In genomic region chr11:106779388-106780088, GRCm38 (mm10) we compare ENCODE assay signal across 7 mouse cellular contexts. TPM values are rescaled to one million over a fixed set of nuclear protein-coding genes. Genes with fewer than 3 reads are reported as not detected.
DNase-seq lines count a peak whose midpoint lies in the region; ATAC-seq lines count a peak whose summit lies in the region.

TSS of gene Polg2 (minus strand) at chr11:106779537.

- H3K36me3 ChIP-seq in intestine, embryonic 15.5 days = peaks cover 22% of the 10 kb centered on the region
- H3K36me3 ChIP-seq in midbrain, embryonic 10.5 days = peaks cover 72% of the 10 kb centered on the region

- DNase-seq in adrenal gland, adult 18-20 months (ENCODE audit: low spot score in 2 of 2) = peak; percentile 86 to 90
- peak; percentile 96 for DNase-seq in embryo, embryonic 11 days
- DNase-seq in gastrocnemius, postnatal 36 days = peak; percentile 84 to 88
- DNase-seq in left cerebral cortex, postnatal 25 days (ENCODE audit: low spot score in 2 of 2) = peak; percentile 92 to 95
- DNase-seq in midbrain, embryonic 10.5 days (ENCODE audit: low spot score) = peak; percentile 91
- DNase-seq in right cerebral cortex, postnatal 4 days = peak; percentile 88

- peak within 1 kb of the TSS; percentile 70 for H3K4me2 ChIP-seq in intestine, embryonic 15.5 days (replicated peaks)

- intact Hi-C loops in gastrocnemius, postnatal 36 days (cut with DNase I) = no loop called here
- intact Hi-C loops in left cerebral cortex, postnatal 25 days (cut with DNase I) = no loop called here

- no peaks in the 10 kb centered on the region for H3K9me3 ChIP-seq in intestine, embryonic 15.5 days
- H3K9me3 ChIP-seq in midbrain, embryonic 10.5 days (replicated peaks) = no peaks in the 10 kb centered on the region

- no peaks in the 10 kb centered on the region for H3K27me3 ChIP-seq in intestine, embryonic 15.5 days (replicated peaks)
- no peaks in the 10 kb centered on the region for H3K27me3 ChIP-seq in midbrain, embryonic 10.5 days (ENCODE audit: low read depth, poor library complexity, severe bottlenecking)

- H3K4me3 ChIP-seq in intestine, embryonic 15.5 days (replicated peaks) = peak within 1 kb of the TSS; percentile 92
- peak within 1 kb of the TSS; percentile 95 for H3K4me3 ChIP-seq in midbrain, embryonic 10.5 days

- 2% methylated on average over 30 of the region's 30 CpGs for WGBS in intestine, embryonic 15.5 days
- WGBS in midbrain, embryonic 10.5 days = 3% methylated on average over 30 of the region's 30 CpGs

- peak within 1 kb of the TSS; percentile 99 for H3K27ac ChIP-seq in intestine, embryonic 15.5 days
- peak within 1 kb of the TSS; percentile 93 for H3K27ac ChIP-seq in midbrain, embryonic 10.5 days (replicated peaks)

- peak within 1 kb of the TSS; percentile 93 for H3K9ac ChIP-seq in intestine, embryonic 15.5 days

- ATAC-seq in intestine, embryonic 15.5 days = peak; percentile 98

- 0 out of 2 replicates have a peak, but pooled peaks cover 12% of the 10 kb centered on the region for H3K4me1 ChIP-seq in intestine, embryonic 15.5 days (replicated peaks)
- H3K4me1 ChIP-seq in midbrain, embryonic 10.5 days = peaks cover 15% of the 10 kb centered on the region; the same call in 1 of the 2 replicates

RNA-seq across cellular contexts. Expression of gene Polg2, which starts in this region (rescaled TPM):
- total RNA-seq in adrenal gland, adult 18-20 months (2021) = 1 to 10 TPM; 4.3 to 6.1 TPM
- total RNA-seq in gastrocnemius, postnatal 36 days (2021) = 1 to 10 TPM; 3.1 to 3.2 TPM
- polyA plus RNA-seq in intestine, embryonic 15.5 days (2015; fragmentation: Nextera tagmentation; extraction: Ambion mirVana) = 11.7 and 11.9 TPM in 2 replicates
- 1 to 10 TPM; 2.8 to 4.4 TPM for total RNA-seq in left cerebral cortex, postnatal 25 days (2021)
- polyA plus RNA-seq in midbrain, embryonic 10.5 days (2016; fragmentation: Nextera tagmentation; extraction: Ambion mirVana) = 10.2 and 10.7 TPM in 2 replicates

Comparison
In these comparisons a context has a peak if more than half of its experiments do, and no peak if none do; other contexts are left out.
1. Peak in every context shown above with its lines: DNase-seq, ATAC-seq, H3K4me3 ChIP-seq and H3K27ac ChIP-seq.